Mouse (Mus musculus) neutrophil, adult 59 days (primary cell): ENCODE data around the gene Kiz. TPM values are rescaled to one million over a fixed set of nuclear protein-coding genes. Genes with fewer than 3 reads are reported as not detected.

ENCODE experiments used
- total RNA-seq, 2 experiments: library from RNA; stranded (reverse); gene quantifications; 1 replicate in 1 of 2; 2 replicates in 1 of 2; pipeline ENCODE4 v1.2.4; 2023

Gene Kiz
- total RNA-seq: 10 to 100 TPM; 33.6 to 33.9 TPM

DNA sequence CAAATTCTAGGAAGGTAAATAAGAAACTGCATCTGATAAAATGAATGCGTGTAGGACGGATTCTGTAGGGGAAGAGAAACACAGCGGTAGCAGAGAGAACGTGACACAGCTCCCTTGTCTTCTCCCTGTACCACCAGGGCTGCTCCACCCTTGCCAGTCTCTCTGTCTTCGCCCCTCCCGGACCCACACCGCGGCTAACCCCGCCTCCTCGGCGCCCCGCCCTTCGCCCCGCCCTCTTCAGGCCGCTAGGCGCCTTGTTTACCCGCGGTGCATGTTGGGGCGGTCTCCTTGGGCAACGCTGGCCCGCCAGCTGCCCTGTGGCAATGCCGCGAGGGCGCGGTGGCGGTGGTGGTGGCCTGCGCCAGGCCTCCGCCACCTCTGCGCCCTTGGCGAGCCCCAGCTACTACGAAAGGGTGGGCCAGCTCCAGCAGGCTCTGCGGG lies at the start of gene Kiz:
Gene Kiz, plus strand, starts transcription at position 266 of the 441 bp plus-strand sequence.

DNA sequence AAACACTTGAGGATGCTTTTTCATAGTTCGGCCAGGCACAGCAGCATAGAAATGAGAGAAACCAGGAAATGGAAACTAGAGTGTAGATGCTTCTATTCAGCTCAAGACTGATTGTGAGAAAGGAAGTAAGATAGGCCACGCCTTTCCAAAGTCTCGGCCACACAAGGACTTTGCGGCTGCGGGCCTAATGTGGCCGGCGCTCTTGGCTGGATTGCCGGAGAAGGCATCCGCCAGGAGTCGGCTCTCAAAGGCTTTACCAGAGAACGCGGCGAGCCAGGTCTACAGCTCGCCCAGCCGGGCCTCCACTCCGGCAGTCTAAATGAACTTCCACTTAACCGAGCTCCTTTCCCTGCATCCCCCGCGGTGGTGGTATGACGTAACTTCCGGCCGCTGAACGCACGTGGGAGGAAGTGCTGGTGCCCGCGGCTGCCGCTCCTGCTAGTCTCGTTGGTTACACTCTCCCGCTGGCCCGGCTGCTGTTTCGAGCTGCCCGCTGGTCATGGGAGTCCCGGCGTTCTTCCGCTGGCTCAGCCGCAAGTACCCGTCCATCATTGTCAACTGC lies 157.0 kb downstream of the Kiz start, which contains the start of gene Xrn2:
Gene Xrn2, plus strand, starts transcription at position 374 of the 562 bp plus-strand sequence.

Other genes with a start within 250 kb of the Kiz start
- 10 to 100 TPM; 51.1 to 70.4 TPM for gene Xrn2, start 157.1 kb downstream of the Kiz start, total RNA-seq
- not detected for gene Nkx2-4, start 229.6 kb downstream of the Kiz start, total RNA-seq